Mouse (Mus musculus) MEL (cell line): ENCODE measurements around the gene Meis3. TPM values are rescaled to one million over a fixed set of nuclear protein-coding genes. Genes with fewer than 3 reads are reported as not detected.

ENCODE experiments used
- DNase-seq: peaks from one replicate; pipeline ENCODE4 v3.0.0; 2011; ENCODE audit warnings: low read depth, low spot score
- H3K27ac ChIP-seq: 2 replicates; pipeline ENCODE4 v1.5.1; 2012; ENCODE audit warnings: low read depth, mild to moderate bottlenecking, control low read depth, low read length, moderate library complexity; ENCODE audit not compliant: control insufficient read depth
- H3K27me3 ChIP-seq, 2 experiments: fragments of 150-350 bp in 1 of 2; sonication (generic) in 1 of 2; 2 replicates each; pipeline ENCODE4 v1.6.1; 2012; ENCODE audit warnings: low read length in 2 of 2, mild to moderate bottlenecking in 2 of 2, improper control_type of control experiment in 1 of 2, moderate library complexity in 1 of 2; ENCODE audit not compliant: insufficient read depth in 2 of 2, control insufficient read depth in 1 of 2
- H3K36me3 ChIP-seq, 2 experiments: 2 replicates each; pipeline ENCODE4 v1.6.1; 2012 to 2014; ENCODE audit warnings: low read length in 2 of 2, improper control_type of control experiment in 1 of 2, inconsistent platforms in 1 of 2, mild to moderate bottlenecking in 1 of 2; ENCODE audit not compliant: insufficient read depth in 2 of 2, control insufficient read depth in 1 of 2
- H3K4me1 ChIP-seq, 2 experiments: fragments of 150-350 bp in 1 of 2; sonication (generic) in 1 of 2; 2 replicates each; pipeline ENCODE4 v1.6.1; 2012; ENCODE audit warnings: low read length in 2 of 2, improper control_type of control experiment in 1 of 2, mild to moderate bottlenecking in 1 of 2; ENCODE audit not compliant: insufficient read depth in 2 of 2, control insufficient read depth in 1 of 2
- H3K4me3 ChIP-seq, 2 experiments: fragments of 150-350 bp in 1 of 2; sonication (generic) in 1 of 2; 2 replicates each; pipeline ENCODE4 v1.5.1; 2012; ENCODE audit warnings: low read depth in 2 of 2, low read length in 2 of 2, mild to moderate bottlenecking in 2 of 2, moderate library complexity in 2 of 2, control low read depth in 1 of 2, improper control_type of control experiment in 1 of 2; ENCODE audit not compliant: control insufficient read depth in 1 of 2, insufficient read depth in 1 of 2
- H3K79me2 ChIP-seq: 2 replicates; pipeline ENCODE4 v1.6.1; 2012; ENCODE audit warnings: mild to moderate bottlenecking, low read length, moderate library complexity; ENCODE audit not compliant: control insufficient read depth, poor library complexity, insufficient read depth
- H3K9ac ChIP-seq: 2 replicates; pipeline ENCODE4 v1.6.1; 2012; ENCODE audit warnings: low read depth, mild to moderate bottlenecking, control low read depth, low read length, moderate library complexity; ENCODE audit not compliant: control insufficient read depth, poor library complexity, severe bottlenecking
- H3K9me3 ChIP-seq: fragments of 150-350 bp; sonication (generic); replicated peaks from 2 replicates; pipeline ENCODE4 v1.6.1; 2012; ENCODE audit warnings: mild to moderate bottlenecking, low read length, improper control_type of control experiment, moderate library complexity; ENCODE audit not compliant: insufficient read depth
- CHD1 ChIP-seq: IDR thresholded peaks from 2 replicates; pipeline ENCODE4 v1.6.1; 2012; ENCODE audit warnings: low read depth, mild to moderate bottlenecking, inconsistent platforms, low read length, improper control_type of control experiment
- E2F4 ChIP-seq: IDR thresholded peaks from 2 replicates; pipeline ENCODE4 v1.6.1; 2011; ENCODE audit warnings: low read depth, low read length, improper control_type of control experiment, borderline replicate concordance
- EP300 ChIP-seq, 2 experiments: IDR thresholded peaks; 2 replicates each; pipeline ENCODE4 v1.6.1; 2011; ENCODE audit warnings: improper control_type of control experiment in 2 of 2, low read length in 2 of 2, low read depth in 1 of 2, mild to moderate bottlenecking in 1 of 2
- ETS1 ChIP-seq: IDR thresholded peaks from 2 replicates; pipeline ENCODE4 v1.6.1; 2012; ENCODE audit warnings: low read depth, mild to moderate bottlenecking, inconsistent platforms, low read length, improper control_type of control experiment, moderate library complexity
- GATA1 ChIP-seq: IDR thresholded peaks from 2 replicates; pipeline ENCODE4 v1.6.1; 2011; ENCODE audit warnings: low read depth, low read length, improper control_type of control experiment
- HCFC1 ChIP-seq: IDR thresholded peaks from 2 replicates; pipeline ENCODE4 v1.6.1; 2012; ENCODE audit warnings: low read depth, mild to moderate bottlenecking, inconsistent platforms, low read length, improper control_type of control experiment, moderate library complexity
- JUND ChIP-seq: IDR thresholded peaks from 2 replicates; pipeline ENCODE4 v1.6.1; 2011; ENCODE audit warnings: low read depth, mild to moderate bottlenecking, improper control_type of control experiment, low read length
- MAFK ChIP-seq: IDR thresholded peaks from 2 replicates; pipeline ENCODE4 v1.6.1; 2011; ENCODE audit warnings: low read depth, mild to moderate bottlenecking, low read length, improper control_type of control experiment, borderline replicate concordance
- MAX ChIP-seq: IDR thresholded peaks from 2 replicates; pipeline ENCODE4 v1.6.1; 2011; ENCODE audit warnings: low read length, improper control_type of control experiment
- MAZ ChIP-seq: IDR thresholded peaks from 2 replicates; pipeline ENCODE4 v1.6.1; 2012; ENCODE audit warnings: low read depth, mild to moderate bottlenecking, inconsistent platforms, low read length, improper control_type of control experiment
- MEF2A ChIP-seq: IDR thresholded peaks from 2 replicates; pipeline ENCODE4 v1.6.1; 2014; ENCODE audit warnings: low read depth, mild to moderate bottlenecking, inconsistent platforms, low read length, improper control_type of control experiment; ENCODE audit not compliant: poor library complexity, insufficient replicate concordance, severe bottlenecking; ENCODE audit errors: extremely low read depth
- MYB ChIP-seq: IDR thresholded peaks from 2 replicates; pipeline ENCODE4 v1.6.1; 2011; ENCODE audit warnings: mild to moderate bottlenecking, low read depth, low read length, improper control_type of control experiment
- MYC ChIP-seq: IDR thresholded peaks from 2 replicates; pipeline ENCODE4 v1.6.1; 2011; ENCODE audit warnings: low read depth, mild to moderate bottlenecking, low read length, improper control_type of control experiment, moderate library complexity
- NELFE ChIP-seq: IDR thresholded peaks from 2 replicates; pipeline ENCODE4 v1.6.1; 2011; ENCODE audit warnings: low read depth, low read length, improper control_type of control experiment
- NRF1 ChIP-seq: IDR thresholded peaks from 2 replicates; pipeline ENCODE4 v1.6.1; 2014; ENCODE audit warnings: low read depth, mild to moderate bottlenecking, inconsistent platforms, low read length, improper control_type of control experiment, moderate library complexity; ENCODE audit not compliant: poor library complexity, insufficient read depth, severe bottlenecking
- POLR2A ChIP-seq, 2 experiments: IDR thresholded peaks; 2 replicates each; pipeline ENCODE4 v1.6.1; 2011 to 2012; ENCODE audit warnings: low read length in 2 of 2, mild to moderate bottlenecking in 2 of 2, control low read depth in 1 of 2, improper control_type of control experiment in 1 of 2, low read depth in 1 of 2, moderate library complexity in 1 of 2; ENCODE audit not compliant: control insufficient read depth in 1 of 2, insufficient read depth in 1 of 2, poor library complexity in 1 of 2
- POLR2AphosphoS2 ChIP-seq: IDR thresholded peaks from 2 replicates; pipeline ENCODE4 v1.6.1; 2011; ENCODE audit warnings: low read length, improper control_type of control experiment
- POLR2AphosphoS5 ChIP-seq: IDR thresholded peaks from 2 replicates; pipeline ENCODE4 v1.6.1; 2012; ENCODE audit warnings: low read depth, borderline replicate concordance, mild to moderate bottlenecking, inconsistent platforms, low read length, moderate library complexity, mixed read lengths
- RAD21 ChIP-seq: IDR thresholded peaks from 2 replicates; pipeline ENCODE4 v1.6.1; 2011; ENCODE audit warnings: mild to moderate bottlenecking, low read depth, low read length, improper control_type of control experiment
- TAL1 ChIP-seq: IDR thresholded peaks from 2 replicates; pipeline ENCODE4 v1.6.1; 2012; ENCODE audit warnings: mild to moderate bottlenecking, inconsistent platforms, low read length, moderate library complexity, mixed read lengths
- TBP ChIP-seq: IDR thresholded peaks from 2 replicates; pipeline ENCODE4 v1.8.0; 2011; ENCODE audit warnings: low read depth, low read length, improper control_type of control experiment
- TCF12 ChIP-seq: IDR thresholded peaks from 2 replicates; pipeline ENCODE4 v1.6.1; 2014; ENCODE audit warnings: low read depth, mild to moderate bottlenecking, inconsistent platforms, low read length, improper control_type of control experiment, moderate library complexity
- USF2 ChIP-seq, 2 experiments: IDR thresholded peaks; 2 replicates each; pipeline ENCODE4 v1.6.1; 2011 to 2012; ENCODE audit warnings: improper control_type of control experiment in 2 of 2, low read length in 2 of 2, borderline replicate concordance in 1 of 2, inconsistent platforms in 1 of 2, low read depth in 1 of 2, mild to moderate bottlenecking in 1 of 2; ENCODE audit not compliant: insufficient read depth in 1 of 2
- ZC3H11A ChIP-seq: IDR thresholded peaks from 2 replicates; pipeline ENCODE4 v1.6.1; 2012; ENCODE audit warnings: low read depth, mild to moderate bottlenecking, inconsistent platforms, low read length, improper control_type of control experiment
- ZKSCAN1 ChIP-seq: IDR thresholded peaks from 2 replicates; pipeline ENCODE4 v1.6.1; 2012; ENCODE audit warnings: low read depth, mild to moderate bottlenecking, inconsistent platforms, low read length, improper control_type of control experiment, moderate library complexity
- ZNF384 ChIP-seq: IDR thresholded peaks from 2 replicates; pipeline ENCODE4 v1.6.1; 2012; ENCODE audit warnings: low read depth, mild to moderate bottlenecking, inconsistent platforms, low read length, improper control_type of control experiment
- polyA plus RNA-seq, 2 experiments: library from polyadenylated mRNA; stranded (reverse) in 1 of 2; unstranded in 1 of 2; fragments of >175 nt in 1 of 2; fragments of >200 nt in 1 of 2; gene quantifications; 2 replicates each; pipeline versions ENCODE4 v1.2.1 to v1.2.4; 2012; ENCODE audit warnings: low replicate concordance in 2 of 2, low read depth in 1 of 2; ENCODE audit not compliant: insufficient read length in 2 of 2, insufficient read depth in 1 of 2, missing spikeins in 1 of 2
- total RNA-seq: library from RNA; depleted of rRNA; stranded (reverse); fragments of 300-350 nt; gene quantifications from 2 replicates; pipeline ENCODE4 v1.2.3, GENCODE M21; 2012

The Meis3 gene
- total and polyA plus RNA-seq, 3 experiments = 4.8 to 14.9 TPM; not detected in 1

GRCm38 (mm10) chr7:16203505-16203903 is 28.6 kb downstream of the Meis3 start:
- Histone ChIP-seq H3K36me3 (no peaks in the 10 kb centered on the region), H3K27ac (no peak overlapping the region), H3K9ac (no peak overlapping the region), H3K79me2 (no peaks in the 10 kb centered on the region), H3K4me1 (peaks cover 0 to 6% of the 10 kb centered on the region in 2 experiments; a peak in 1 of 4 replicates), H3K27me3 (no peaks in the 10 kb centered on the region), H3K4me3 (no peak overlapping the region), H3K9me3 (no peaks in the 10 kb centered on the region)
- TF ChIP-seq MYC (no peak), ETS1 (no peak), RAD21 (no peak), HCFC1 (no peak), NRF1 (no peak), ZNF384 (no peak), MEF2A (no peak)
- no peak for DNase-seq

- Histone ChIP-seq H3K27ac (no peak overlapping the region), H3K4me1 (peaks cover 0 to 6% of the 10 kb centered on the region in 2 experiments; a peak in 1 of 4 replicates), H3K9me3 (no peaks in the 10 kb centered on the region), H3K27me3 (no peaks in the 10 kb centered on the region), H3K9ac (no peak overlapping the region), H3K79me2 (no peaks in the 10 kb centered on the region), H3K4me3 (no peak overlapping the region), H3K36me3 (no peaks in the 10 kb centered on the region)
- no peak for DNase-seq
- TF ChIP-seq USF2 (IDR thresholded peaks at IDR 0.05; ENCODE audit: borderline replicate concordance in 1 of 2, insufficient read depth in 1 of 2, low read depth in 1 of 2, low read length in 2 of 2) (no peak), TBP (no peak), POLR2A (IDR thresholded peaks at IDR 0.05; ENCODE audit: control insufficient read depth in 1 of 2, insufficient read depth in 1 of 2, low read depth in 1 of 2, low read length in 2 of 2, poor library complexity in 1 of 2) (no peak), E2F4 (no peak), EP300 (IDR thresholded peaks at IDR 0.05; ENCODE audit: low read depth in 1 of 2, low read length in 2 of 2) (no peak), TCF12 (no peak), MAFK (no peak), POLR2AphosphoS2 (no peak)
Observed at GRCm38 (mm10) chr7:16204791-16205190, 29.9 kb downstream of the Meis3 start.

- DNase-seq = no peak
- H3K79me2 ChIP-seq = no peaks in the 10 kb centered on the region
- TF ChIP-seq GATA1 (no peak), ZC3H11A (no peak), ZKSCAN1 (no peak), MYC (no peak), MYB (no peak), MAZ (no peak), E2F4 (no peak), CHD1 (no peak), RAD21 (no peak), JUND (no peak), POLR2AphosphoS5 (no peak), MAFK (no peak), MAX (no peak), POLR2A (IDR thresholded peaks at IDR 0.05; ENCODE audit: control insufficient read depth in 1 of 2, insufficient read depth in 1 of 2, low read depth in 1 of 2, low read length in 2 of 2, poor library complexity in 1 of 2) (no peak), NELFE (no peak), TAL1 (no peak)
- no peaks in the 10 kb centered on the region for H3K36me3 ChIP-seq
- H3K9me3 ChIP-seq = no peaks in the 10 kb centered on the region
- H3K9ac ChIP-seq = no peak overlapping the region
- no peaks in the 10 kb centered on the region for H3K27me3 ChIP-seq
- peaks cover 0 to 6% of the 10 kb centered on the region in 2 experiments; a peak in 1 of 4 replicates for H3K4me1 ChIP-seq
- no peak overlapping the region for H3K4me3 ChIP-seq
- no peak overlapping the region for H3K27ac ChIP-seq
Observed at GRCm38 (mm10) chr7:16207076-16207475, 32.2 kb downstream of the Meis3 start.
